15 mouse cellular contexts compared by ENCODE assay signal in the genomic region with DNA sequence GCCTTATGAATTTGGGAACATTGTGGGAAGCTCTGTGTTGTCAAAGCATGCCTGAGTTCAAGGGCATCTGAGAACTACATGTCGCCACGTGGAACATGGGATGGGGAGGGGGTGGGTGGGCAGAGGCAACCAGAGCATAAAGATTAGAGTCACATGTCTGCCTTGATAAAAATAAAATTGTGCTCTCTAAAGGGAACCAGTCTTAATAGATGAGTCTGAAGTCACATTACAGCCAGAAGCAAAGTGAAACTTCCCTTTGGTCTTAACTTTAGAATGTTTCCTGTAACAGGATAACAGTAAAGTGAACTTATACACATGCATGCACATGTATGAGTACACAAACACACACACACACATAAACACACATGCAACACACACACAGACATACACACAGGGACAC.
"Had no signal": no experiment of that assay in that cellular context is flagged by ENCODE, and none has a peak within 500 bp of the region (broad histone marks: within the 10 kb centered on the region; RNA-seq: fewer than 3 reads in every experiment).

No protein-coding gene starts in this region.

- H3K36me3 ChIP-seq: lung, embryonic 15.5 days; midbrain, embryonic 13.5 days; midbrain, embryonic 15.5 days; neural tube, embryonic 12.5 days had no signal

- H3K4me1 ChIP-seq: lung, embryonic 15.5 days; megakaryocyte, embryonic 14.5 days had no signal

- H3K27me3 ChIP-seq: lung, embryonic 15.5 days; megakaryocyte, embryonic 14.5 days; midbrain, embryonic 15.5 days; neural tube, embryonic 12.5 days had no signal

- ATAC-seq: lung, postnatal 0 days had no signal

- DNase-seq: lung, adult 2 months; lung, postnatal 14 days; lung, postnatal 36 days; right cerebral cortex, postnatal 14 days; thymus, adult 18-20 months; thymus, postnatal 14 days; thymus, postnatal 36 days had no signal

- H3K27ac ChIP-seq: lung, embryonic 15.5 days; macrophage; midbrain, embryonic 13.5 days; midbrain, embryonic 15.5 days; neural tube, embryonic 12.5 days had no signal

- H3K4me2 ChIP-seq: lung, embryonic 15.5 days; midbrain, embryonic 11.5 days had no signal

- H3K9ac ChIP-seq: lung, embryonic 15.5 days; midbrain, embryonic 13.5 days; midbrain, embryonic 15.5 days; neural tube, embryonic 12.5 days had no signal

- H3K4me3 ChIP-seq: lung, embryonic 15.5 days; megakaryocyte, embryonic 14.5 days; midbrain, embryonic 13.5 days; midbrain, embryonic 15.5 days; neural tube, embryonic 12.5 days had no signal

- H3K9me3 ChIP-seq: lung, embryonic 15.5 days; midbrain, embryonic 13.5 days; midbrain, embryonic 15.5 days; neural tube, embryonic 12.5 days had no signal
